Mouse (Mus musculus): ENCODE measurements around the gene Trim52.

GRCm38 (mm10) chr14:106179728-106180125, 73.7 kb downstream of the Trim52 start:
- TF ChIP-seq CTCF (IDR thresholded peaks at IDR 0.05): no peak
- no peak for TF ChIP-seq EP300 (IDR thresholded peaks at IDR 0.05)
